Mouse (Mus musculus) neural tube, embryonic 15.5 days (tissue): ENCODE results near the gene Prss41. TPM values are rescaled to one million over a fixed set of nuclear protein-coding genes. Genes with fewer than 3 reads are reported as not detected.

Experiments used
- ATAC-seq: fragments of 200-750 bp; cut with Nextera tagmentation; 2 replicates; pipeline ENCODE4 v1.8.0; 2017; ENCODE audit warnings: mild to moderate bottlenecking, moderate TSS enrichment, moderate library complexity; ENCODE audit not compliant: low FRiP score
- H3K27ac ChIP-seq: fragments of 300-500 bp; sonication (generic); replicated peaks from 2 replicates; pipeline ENCODE4 v1.5.1; 2015; ENCODE audit warnings: mild to moderate bottlenecking, inconsistent platforms
- H3K27me3 ChIP-seq: fragments of 300-500 bp; sonication (generic); replicated peaks from 2 replicates; pipeline ENCODE4 v1.6.1; 2015; ENCODE audit warnings: inconsistent platforms
- H3K36me3 ChIP-seq: fragments of 300-500 bp; sonication (generic); 2 replicates; pipeline ENCODE4 v1.6.1; 2015; ENCODE audit warnings: inconsistent platforms
- H3K4me1 ChIP-seq: fragments of 300-500 bp; sonication (generic); 2 replicates; pipeline ENCODE4 v1.6.1; 2015; ENCODE audit warnings: inconsistent platforms
- H3K4me2 ChIP-seq: fragments of 300-500 bp; sonication (generic); 2 replicates; pipeline ENCODE4 v1.6.1; 2015; ENCODE audit warnings: inconsistent platforms, mild to moderate bottlenecking, moderate library complexity
- H3K4me3 ChIP-seq: fragments of 300-500 bp; sonication (generic); replicated peaks from 2 replicates; pipeline ENCODE4 v1.5.1; 2015; ENCODE audit warnings: mild to moderate bottlenecking, inconsistent platforms
- H3K9ac ChIP-seq: fragments of 300-500 bp; sonication (generic); replicated peaks from 2 replicates; pipeline ENCODE4 v1.6.1; 2015; ENCODE audit warnings: mild to moderate bottlenecking, inconsistent platforms
- H3K9me3 ChIP-seq: fragments of 300-500 bp; sonication (generic); replicated peaks from 2 replicates; pipeline ENCODE4 v1.6.1; 2016; ENCODE audit warnings: inconsistent platforms
- WGBS: fragments of 180-500 bp; shearing (Covaris S2); methylation state at CpG from one replicate; pipeline ENCODE4 v1.1.7; 2015; ENCODE audit warnings: mixed read lengths; 5-methylcytosine and 5-hydroxymethylcytosine counted together
- microRNA-seq: library from miRNA; unstranded; fragments of <30 nt; microRNA quantifications from one replicate; pipeline ENCODE4, GENCODE M21; 2017
- polyA plus RNA-seq: library from polyadenylated mRNA; unstranded; fragments of >200 nt; fragmentation: Nextera tagmentation; extraction: Ambion mirVana; gene quantifications from 2 replicates; pipeline ENCODE4 v1.2.1, GENCODE M21; 2015

Prss41 gene
- polyA plus RNA-seq, 1 experiment from 2014 or later: 2.0 TPM

DNA sequence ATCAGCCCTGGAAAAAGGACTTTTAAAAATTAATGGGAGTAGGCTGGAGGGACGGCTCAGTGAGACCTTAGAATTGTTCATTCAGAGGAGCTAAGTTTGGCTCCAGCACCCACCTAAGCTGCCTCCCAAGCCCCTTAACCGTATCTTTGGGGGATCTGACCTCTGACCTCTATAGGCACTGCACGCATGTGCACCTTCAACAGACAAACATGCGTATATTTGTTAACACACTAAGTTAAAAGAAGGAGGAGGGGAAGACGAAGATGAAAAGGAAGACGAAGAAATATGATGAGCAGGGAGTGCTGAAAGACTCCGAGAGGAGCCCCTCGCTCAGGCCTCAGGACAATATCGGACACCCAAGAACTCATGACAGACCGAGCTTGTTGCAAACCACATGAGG lies 42.3 kb downstream of the Prss41 start:
- H3K4me1 ChIP-seq: peaks cover 30% of the 10 kb centered on the region
- no peak overlapping the region for H3K4me2 ChIP-seq
- no peaks in the 10 kb centered on the region for H3K36me3 ChIP-seq
- H3K27ac ChIP-seq: no peak overlapping the region
- 94% methylated on average over 10 of the region's 10 CpGs for WGBS
- H3K4me3 ChIP-seq: no peak overlapping the region
- H3K9ac ChIP-seq: no peak overlapping the region
- no peak for ATAC-seq
- no peaks in the 10 kb centered on the region for H3K9me3 ChIP-seq
- no peaks in the 10 kb centered on the region for H3K27me3 ChIP-seq

DNA sequence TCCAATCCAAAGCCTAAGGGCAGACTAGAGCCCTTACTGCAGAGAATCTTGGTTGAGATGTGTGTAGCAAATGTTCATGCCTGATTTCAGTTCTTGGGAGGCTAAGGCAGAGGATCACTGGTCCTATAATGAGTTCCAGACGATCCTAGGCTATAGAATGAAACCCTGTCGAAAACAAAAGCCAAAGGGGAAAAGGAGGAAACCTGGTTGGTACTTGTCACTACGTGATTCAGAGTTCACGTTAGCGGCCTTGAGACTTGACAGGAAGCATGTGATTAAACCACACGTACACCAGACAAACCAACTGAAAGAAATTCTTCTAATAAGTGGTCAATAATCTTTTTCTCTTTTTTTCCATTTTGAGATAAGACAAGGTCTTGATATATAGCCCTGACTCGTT lies 46.7 kb downstream of the Prss41 start:
- 85% methylated on average over 7 of the region's 7 CpGs for whole genome bisulfite sequencing

DNA sequence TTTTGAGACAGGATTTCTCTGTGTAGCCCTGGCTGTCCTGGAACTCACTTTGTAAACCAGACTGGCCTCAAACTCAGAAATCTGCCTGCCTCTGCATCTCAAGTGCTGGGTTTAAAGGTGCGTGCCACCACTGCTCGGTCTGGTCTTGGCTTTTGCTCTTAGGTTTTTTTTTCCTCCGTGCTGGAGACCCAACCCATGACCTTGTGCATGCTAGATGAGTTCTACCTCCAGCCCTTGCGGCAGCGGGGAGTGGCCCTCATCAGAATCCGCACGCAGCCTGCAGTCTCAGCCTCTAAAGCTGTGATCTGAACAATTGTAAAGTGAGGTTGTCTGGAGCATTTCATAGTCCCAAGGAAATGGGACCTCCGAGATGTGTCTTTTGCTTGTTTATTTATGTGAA lies 48.6 kb downstream of the Prss41 start:
- no peak overlapping the region for H3K4me2 ChIP-seq
- no peak overlapping the region for H3K4me3 ChIP-seq
- H3K27ac ChIP-seq: no peak overlapping the region
- no peaks in the 10 kb centered on the region for H3K27me3 ChIP-seq
- peaks cover 2% of the 10 kb centered on the region; the same call in 1 of the 2 replicates for H3K36me3 ChIP-seq
- no peaks in the 10 kb centered on the region for H3K9me3 ChIP-seq
- WGBS: 94% methylated on average over 8 of the region's 8 CpGs
- ATAC-seq: no peak
- H3K4me1 ChIP-seq: peaks cover 25% of the 10 kb centered on the region
- no peak overlapping the region for H3K9ac ChIP-seq

More for the DNA sequence above, 46.7 kb downstream of the Prss41 start:
- Histone ChIP-seq H3K4me2 (no peak overlapping the region), H3K36me3 (peaks cover 2% of the 10 kb centered on the region; the same call in 1 of the 2 replicates), H3K4me3 (no peak overlapping the region), H3K4me1 (peaks cover 7% of the 10 kb centered on the region), H3K27me3 (no peaks in the 10 kb centered on the region), H3K9ac (no peak overlapping the region), H3K9me3 (no peaks in the 10 kb centered on the region), H3K27ac (no peak overlapping the region)
- ATAC-seq: no peak

DNA sequence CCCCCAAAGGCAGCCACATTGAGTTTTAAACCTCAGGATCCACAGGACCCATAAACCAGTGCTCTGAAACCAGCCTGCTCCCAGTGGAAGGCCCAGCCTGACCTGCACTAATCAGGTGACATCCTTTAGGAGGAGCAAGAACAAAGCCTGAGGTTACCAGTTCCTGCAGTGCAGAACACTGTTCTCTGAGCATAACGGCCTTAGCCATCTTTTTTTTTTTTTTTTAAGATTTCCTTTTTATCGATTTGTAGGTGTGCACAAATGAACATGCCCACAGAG lies 53.0 kb downstream of the Prss41 start:
- Histone ChIP-seq H3K4me3 (peak overlapping the region; percentile 45), H3K9ac (peak overlapping the region; percentile 77), H3K4me2 (peak overlapping the region; percentile 71), H3K27ac (peak overlapping the region; percentile 91), H3K36me3 (peaks cover 2% of the 10 kb centered on the region; the same call in 1 of the 2 replicates), H3K4me1 (peaks cover 38% of the 10 kb centered on the region), H3K9me3 (no peaks in the 10 kb centered on the region), H3K27me3 (no peaks in the 10 kb centered on the region)
- 58% methylated on average over 2 of the region's 2 CpGs for WGBS
- no peak for ATAC-seq

DNA sequence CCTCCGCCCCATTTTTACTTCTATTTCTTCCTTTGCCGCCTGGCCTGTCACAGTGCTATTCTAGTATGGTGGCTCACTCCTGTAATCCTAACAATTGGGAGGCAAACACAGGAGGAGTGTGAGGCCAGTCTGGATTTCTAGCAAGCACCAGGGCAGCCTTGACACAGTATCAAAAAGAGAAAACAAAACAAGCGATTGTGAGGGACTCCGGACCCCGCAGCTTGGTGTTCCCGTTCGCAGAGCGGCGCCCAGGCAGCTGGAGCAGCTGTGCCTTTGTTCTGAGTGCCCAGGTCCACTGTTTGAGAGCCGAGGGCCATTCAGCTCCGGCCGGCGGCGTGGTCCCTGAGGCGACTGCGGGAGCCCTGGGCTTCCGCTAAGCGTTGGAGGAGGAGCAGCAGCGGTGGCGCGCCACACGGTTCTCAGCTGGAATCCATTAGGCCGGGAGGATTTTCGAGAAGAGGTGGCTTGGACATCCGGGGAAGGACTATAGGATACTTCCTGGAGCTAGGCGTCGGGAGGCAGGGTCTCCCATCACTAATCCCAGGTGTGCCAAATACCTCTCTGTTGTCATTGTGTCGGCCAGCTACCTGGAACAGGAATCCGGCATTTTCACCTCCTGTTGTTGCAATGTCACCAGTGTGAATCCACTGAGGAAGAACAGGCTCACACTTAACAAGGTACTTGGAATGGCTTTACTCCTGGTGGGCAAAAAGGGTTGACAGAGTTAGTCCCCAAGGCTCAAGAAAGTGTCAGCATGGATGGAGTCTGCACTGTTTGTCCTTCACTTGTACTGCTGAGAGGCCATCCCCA lies 53.5 kb downstream of the Prss41 start, which contains the start of gene Srrm2:
Srrm2 (plus strand) TSS at position 264 of the 810 bp plus-strand sequence.
- ATAC-seq: peak; percentile 15; the same call in 1 of the 2 replicates
- Histone ChIP-seq H3K9me3 (no peaks in the 10 kb centered on the region), H3K36me3 (peaks cover 2% of the 10 kb centered on the region; the same call in 1 of the 2 replicates), H3K4me1 (peaks cover 42% of the 10 kb centered on the region), H3K27me3 (no peaks in the 10 kb centered on the region), H3K27ac (peak within 1 kb of the TSS; percentile 91), H3K4me2 (peak within 1 kb of the TSS; percentile 71), H3K9ac (peak within 1 kb of the TSS; percentile 77), H3K4me3 (peak within 1 kb of the TSS; percentile 45)
- 1% methylated on average over 29 of the region's 29 CpGs for WGBS

DNA sequence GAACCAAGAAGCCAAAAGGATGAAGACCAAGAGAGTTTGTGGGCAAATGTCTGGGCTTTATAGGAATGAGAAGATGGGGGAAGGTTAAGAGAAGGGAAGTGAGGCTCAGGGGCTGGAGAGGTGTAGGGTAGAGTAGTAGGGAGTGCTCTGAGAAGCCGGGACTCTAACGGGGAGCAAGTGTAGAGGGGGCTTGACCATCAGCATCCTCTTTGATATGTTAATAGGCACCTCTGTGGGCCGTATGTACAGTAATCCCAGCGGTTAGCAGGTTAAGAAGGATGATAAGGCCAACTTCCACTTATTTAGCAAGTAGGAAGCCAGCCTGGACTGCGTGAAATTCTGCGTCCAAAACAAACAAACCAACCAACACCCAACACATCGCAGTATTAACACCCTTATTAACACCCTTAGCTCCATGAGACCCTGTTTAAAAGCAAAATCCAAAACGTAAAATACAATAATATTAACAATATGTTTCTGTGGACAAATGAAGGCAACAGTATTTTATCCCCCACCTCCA lies 54.2 kb downstream of the Prss41 start:
- no peaks in the 10 kb centered on the region for H3K27me3 ChIP-seq
- H3K9me3 ChIP-seq: no peaks in the 10 kb centered on the region
- peak overlapping the region; percentile 91 for H3K27ac ChIP-seq
- peak overlapping the region; percentile 45 for H3K4me3 ChIP-seq
- peak overlapping the region; percentile 77 for H3K9ac ChIP-seq
- H3K4me1 ChIP-seq: peaks cover 49% of the 10 kb centered on the region
- peaks cover 2% of the 10 kb centered on the region; the same call in 1 of the 2 replicates for H3K36me3 ChIP-seq
- H3K4me2 ChIP-seq: peak overlapping the region; percentile 71
- WGBS: 18% methylated on average over 8 of the region's 8 CpGs
- ATAC-seq: no peak

DNA sequence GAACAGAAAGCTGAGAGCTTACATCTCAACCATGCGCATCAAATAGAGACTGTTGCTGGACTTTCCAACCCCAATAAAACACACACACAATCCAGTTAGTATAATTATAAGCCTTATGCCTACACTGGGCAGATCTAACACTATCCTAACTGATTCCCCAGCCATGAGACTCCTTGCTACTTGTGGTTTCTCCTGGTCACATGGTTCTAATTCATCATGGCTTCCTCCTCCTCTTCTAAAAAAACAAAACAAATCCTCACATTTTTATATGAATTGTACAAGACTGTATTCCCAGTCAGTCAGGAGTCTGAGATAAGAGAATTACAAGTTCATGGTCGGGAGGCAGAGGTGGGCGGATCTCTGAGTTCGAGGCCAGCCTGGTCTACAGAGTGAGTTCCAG lies 55.0 kb downstream of the Prss41 start:
- H3K27me3 ChIP-seq: no peaks in the 10 kb centered on the region
- no peak overlapping the region for H3K9ac ChIP-seq
- ATAC-seq: no peak
- no peak overlapping the region for H3K4me3 ChIP-seq
- H3K9me3 ChIP-seq: no peaks in the 10 kb centered on the region
- peaks cover 2% of the 10 kb centered on the region; the same call in 1 of the 2 replicates for H3K36me3 ChIP-seq
- 95% methylated on average over 4 of the region's 4 CpGs for WGBS
- H3K4me2 ChIP-seq: no peak overlapping the region
- peaks cover 53% of the 10 kb centered on the region for H3K4me1 ChIP-seq
- no peak overlapping the region for H3K27ac ChIP-seq

Small RNA genes lying within 50 kb of the gene (microRNA-seq; reads per million reads assigned to microRNA genes)
- gene Mir5125: 0.52 reads per million

Other genes with a start within 250 kb of the Prss41 start
- 22.6 and 24.9 TPM in 2 replicates for gene Zfp13, start 244.7 kb downstream of the Prss41 start, polyA plus RNA-seq
- gene Zscan10, start 243.3 kb downstream of the Prss41 start, polyA plus RNA-seq: not detected in 2 replicates
- gene Mmp25, start 198.9 kb downstream of the Prss41 start, polyA plus RNA-seq: 2.1 and 2.5 TPM in 2 replicates
- gene Bicdl2, start 183.7 kb downstream of the Prss41 start, polyA plus RNA-seq: 0.84 TPM in 1 of 2 replicates, not detected in the other
- 129 and 149 TPM in 2 replicates for gene Hcfc1r1, start 170.6 kb downstream of the Prss41 start, polyA plus RNA-seq
- 44.1 and 45.1 TPM in 2 replicates for gene Thoc6, start 170.3 kb downstream of the Prss41 start, polyA plus RNA-seq
- 9.1 and 9.5 TPM in 2 replicates for gene Tnfrsf12a, start 166.7 kb downstream of the Prss41 start, polyA plus RNA-seq
- 0.14 and 8.5 TPM in 2 replicates for gene Cldn6, start 164.9 kb downstream of the Prss41 start, polyA plus RNA-seq
- gene Cldn9, start 160.1 kb downstream of the Prss41 start, polyA plus RNA-seq: 1.1 TPM in 2 replicates
- gene 1520401A03Rik, start 121.4 kb downstream of the Prss41 start, polyA plus RNA-seq: 0.23 and 0.27 TPM in 2 replicates
- gene Pkmyt1, start 117.8 kb downstream of the Prss41 start, polyA plus RNA-seq: 17.5 and 26.7 TPM in 2 replicates
- gene Paqr4, start 103.3 kb downstream of the Prss41 start, polyA plus RNA-seq: 53.0 and 60.0 TPM in 2 replicates
- gene Kremen2, start 98.3 kb downstream of the Prss41 start, polyA plus RNA-seq: 1.3 and 6.9 TPM in 2 replicates
- gene Flywch1, start 72.6 kb downstream of the Prss41 start, polyA plus RNA-seq: 199 and 224 TPM in 2 replicates
- 74.8 and 94.6 TPM in 2 replicates for gene Flywch2, start 58.1 kb downstream of the Prss41 start, polyA plus RNA-seq
- gene Srrm2, start 53.6 kb downstream of the Prss41 start, polyA plus RNA-seq: 479 and 502 TPM in 2 replicates
- gene Elob, start 15.0 kb downstream of the Prss41 start, polyA plus RNA-seq: 1,232 and 1,344 TPM in 2 replicates
- not detected in 2 replicates for gene Prss33, start 8.1 kb downstream of the Prss41 start, polyA plus RNA-seq
- gene Prss32, start 317 bp downstream of the Prss41 start, polyA plus RNA-seq: 0.50 and 1.1 TPM in 2 replicates
- not detected in 2 replicates for gene Prss21, start 23.9 kb upstream of the Prss41 start, polyA plus RNA-seq
- not detected in 2 replicates for gene Dcpp1, start 36.7 kb upstream of the Prss41 start, polyA plus RNA-seq
- not detected in 2 replicates for gene Dcpp2, start 36.7 kb upstream of the Prss41 start, polyA plus RNA-seq
- not detected in 2 replicates for gene Dcpp3, start 73.3 kb upstream of the Prss41 start, polyA plus RNA-seq
- not detected in 2 replicates for gene Sbp, start 97.5 kb upstream of the Prss41 start, polyA plus RNA-seq
- gene Sbpl, start 111.1 kb upstream of the Prss41 start, polyA plus RNA-seq: not detected in 2 replicates
- gene Prss30, start 136.4 kb upstream of the Prss41 start, polyA plus RNA-seq: 0.96 TPM in 1 of 2 replicates, not detected in the other
- gene Prss22, start 153.9 kb upstream of the Prss41 start, polyA plus RNA-seq: not detected in 2 replicates
- 0.19 and 0.28 TPM in 2 replicates for gene Prss27, start 194.0 kb upstream of the Prss41 start, polyA plus RNA-seq
- 75.9 and 77.4 TPM in 2 replicates for gene Kctd5, start 229.3 kb upstream of the Prss41 start, polyA plus RNA-seq